Mouse (Mus musculus) liver, adult 2 months (tissue): ENCODE measurements around the gene Bcl2l15. TPM values are rescaled to one million over a fixed set of nuclear protein-coding genes. Genes with fewer than 3 reads are reported as not detected.

Experiments
- DNase-seq: peaks from one replicate; pipeline ENCODE4 v3.0.0-alpha.2; 2011; ENCODE audit warnings: low read depth, low spot score; ENCODE audit errors: extremely low read depth
- H3K27ac ChIP-seq: fragments of 200-500 bp; replicated peaks from 2 replicates; pipeline ENCODE4 v1.5.1; 2012; ENCODE audit warnings: low read depth, mild to moderate bottlenecking, control low read depth, inconsistent platforms, low read length; ENCODE audit not compliant: insufficient read depth
- H3K27me3 ChIP-seq: fragments of 200-500 bp; 2 replicates; pipeline ENCODE4 v1.6.1; 2012; ENCODE audit warnings: mild to moderate bottlenecking, moderate library complexity, low read length, inconsistent platforms; ENCODE audit not compliant: control insufficient read depth, insufficient read depth
- H3K36me3 ChIP-seq: fragments of 200-500 bp; 2 replicates; pipeline ENCODE4 v1.6.1; 2012; ENCODE audit warnings: low read length, inconsistent platforms; ENCODE audit not compliant: control insufficient read depth, insufficient read depth
- H3K4me1 ChIP-seq: fragments of 200-500 bp; 2 replicates; pipeline ENCODE4 v1.6.1; 2011; ENCODE audit warnings: low read length; ENCODE audit not compliant: control insufficient read depth, insufficient read depth
- H3K4me3 ChIP-seq: fragments of 200-500 bp; 2 replicates; pipeline ENCODE4 v1.5.1; 2011; ENCODE audit warnings: low read depth, mild to moderate bottlenecking, control low read depth, low read length, moderate library complexity; ENCODE audit not compliant: insufficient read depth
- H3K79me2 ChIP-seq: fragments of 200-500 bp; 2 replicates; pipeline ENCODE4 v1.6.1; 2012; ENCODE audit warnings: inconsistent platforms, mild to moderate bottlenecking, low read length, moderate library complexity; ENCODE audit not compliant: control insufficient read depth, insufficient read depth
- H3K9ac ChIP-seq: fragments of 200-500 bp; 2 replicates; pipeline ENCODE4 v1.6.1; 2012; ENCODE audit warnings: low read depth, mild to moderate bottlenecking, control low read depth, inconsistent platforms, low read length
- CTCF ChIP-seq: fragments of 200-500 bp; IDR thresholded peaks from 2 replicates; pipeline ENCODE4 v1.5.1; 2011; ENCODE audit warnings: low read depth, low read length, control low read depth
- POLR2A ChIP-seq: fragments of 200-500 bp; IDR thresholded peaks from 2 replicates; pipeline ENCODE4 v1.6.1; 2011; ENCODE audit warnings: low read length, control low read depth; ENCODE audit not compliant: insufficient read depth; ENCODE audit errors: extremely low read depth
- WGBS: fragments of 180-500 bp; shearing (Covaris S2); methylation state at CpG from one replicate; pipeline ENCODE4 v1.1.7; 2018; 5-methylcytosine and 5-hydroxymethylcytosine counted together
- polyA plus RNA-seq: library from polyadenylated mRNA; depleted of rRNA; stranded (reverse); fragments of >200 nt; gene quantifications from 2 replicates; pipeline ENCODE4 v1.2.3, GENCODE M21; 2012
- total RNA-seq: library from RNA; depleted of rRNA; stranded (reverse); fragments of >200 nt; gene quantifications from 2 replicates; pipeline ENCODE4 v1.2.3, GENCODE M21; 2014

Bcl2l15 gene
- total and polyA plus RNA-seq, 2 experiments = not detected

- Histone ChIP-seq H3K27ac (no peak overlapping the region), H3K79me2 (no peaks in the 10 kb centered on the region), H3K36me3 (no peaks in the 10 kb centered on the region), H3K4me3 (no peak overlapping the region), H3K4me1 (peaks cover 2% of the 10 kb centered on the region; the same call in 1 of the 2 replicates), H3K9ac (no peak overlapping the region), H3K27me3 (no peaks in the 10 kb centered on the region)
- WGBS = 41% methylated on average over 6 of the region's 6 CpGs
- DNase-seq = peak; percentile 86
- TF ChIP-seq CTCF = no peak
These were observed 31.8 kb downstream of the Bcl2l15 start for GRCm38 (mm10) chr3:103864200-103864599.

DNA sequence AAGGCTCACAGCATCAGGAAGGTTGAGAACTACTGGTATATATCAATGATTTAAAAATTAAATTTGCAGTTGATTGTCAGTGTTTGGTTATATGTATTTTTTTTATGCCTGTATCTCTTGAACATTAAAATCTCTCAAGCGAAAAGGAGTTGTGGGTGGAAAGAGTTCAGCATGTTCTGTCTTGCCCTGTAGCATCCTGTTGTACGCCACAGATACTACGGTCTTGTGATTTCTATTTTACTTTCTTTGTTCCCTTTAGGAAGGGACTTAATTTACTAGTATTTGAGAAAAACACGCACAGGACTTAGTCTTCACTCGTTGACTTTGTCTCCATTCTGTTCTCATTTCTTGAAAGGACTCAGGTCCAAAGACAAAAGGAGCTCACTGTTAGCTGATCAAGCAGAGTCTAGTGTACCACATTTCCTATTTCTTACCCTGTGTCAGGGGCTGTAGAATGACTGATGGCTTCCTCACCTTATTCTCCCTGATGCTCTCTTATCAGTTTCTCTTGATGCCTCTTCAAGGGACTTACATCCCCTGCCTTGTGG is 35.1 kb downstream of the Bcl2l15 start:
- H3K79me2 ChIP-seq = no peaks in the 10 kb centered on the region
- no peaks in the 10 kb centered on the region for H3K27me3 ChIP-seq
- H3K4me1 ChIP-seq = peaks cover 2% of the 10 kb centered on the region; the same call in 1 of the 2 replicates
- TF ChIP-seq POLR2A (no peak), CTCF (no peak)
- 85% methylated on average over 5 of the region's 5 CpGs for WGBS
- no peaks in the 10 kb centered on the region for H3K36me3 ChIP-seq
- H3K4me3 ChIP-seq = no peak overlapping the region
- no peak overlapping the region for H3K9ac ChIP-seq
- DNase-seq = no peak
- H3K27ac ChIP-seq = no peak overlapping the region

- TF ChIP-seq POLR2A (no peak), CTCF (no peak)
- 77% methylated on average over 4 of the region's 4 CpGs for WGBS
- no peaks in the 10 kb centered on the region for H3K27me3 ChIP-seq
- no peak overlapping the region for H3K9ac ChIP-seq
- H3K27ac ChIP-seq = no peak overlapping the region
- H3K4me1 ChIP-seq = peaks cover 4% of the 10 kb centered on the region; the same call in 1 of the 2 replicates
- H3K4me3 ChIP-seq = no peak overlapping the region
- DNase-seq = no peak
- H3K79me2 ChIP-seq = no peaks in the 10 kb centered on the region
- H3K36me3 ChIP-seq = no peaks in the 10 kb centered on the region
These were observed 35.6 kb downstream of the Bcl2l15 start for GRCm38 (mm10) chr3:103868008-103868407.

DNA sequence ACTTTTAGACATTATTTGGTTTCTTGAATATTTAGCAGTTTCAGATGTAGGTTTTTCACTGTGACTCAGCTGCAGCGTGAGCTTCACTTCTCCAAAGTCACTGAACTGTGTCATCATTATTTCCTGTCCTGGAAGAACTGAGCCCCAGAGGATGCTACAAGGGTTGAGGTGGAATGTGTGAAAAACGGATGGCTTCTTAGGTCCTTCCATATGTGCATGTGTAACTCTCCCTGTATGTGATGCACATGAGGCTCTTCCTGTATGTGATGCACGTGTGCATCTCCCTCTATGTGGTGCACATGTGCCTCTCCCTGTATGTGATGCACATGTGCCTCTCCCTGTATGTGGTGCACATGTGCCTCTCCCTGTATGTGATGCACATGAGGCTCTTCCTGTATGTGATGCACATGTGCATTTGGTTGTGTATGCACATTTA is 40.3 kb downstream of the Bcl2l15 start:
- no peaks in the 10 kb centered on the region for H3K79me2 ChIP-seq
- H3K27me3 ChIP-seq = no peaks in the 10 kb centered on the region
- WGBS = 51% methylated on average over 3 of the region's 3 CpGs
- peaks cover 2% of the 10 kb centered on the region; the same call in 1 of the 2 replicates for H3K4me1 ChIP-seq
- DNase-seq = peak; percentile 29
- H3K36me3 ChIP-seq = no peaks in the 10 kb centered on the region
- TF ChIP-seq CTCF (no peak), POLR2A (no peak)
- no peak overlapping the region for H3K9ac ChIP-seq
- H3K27ac ChIP-seq = no peak overlapping the region
- no peak overlapping the region for H3K4me3 ChIP-seq

DNA sequence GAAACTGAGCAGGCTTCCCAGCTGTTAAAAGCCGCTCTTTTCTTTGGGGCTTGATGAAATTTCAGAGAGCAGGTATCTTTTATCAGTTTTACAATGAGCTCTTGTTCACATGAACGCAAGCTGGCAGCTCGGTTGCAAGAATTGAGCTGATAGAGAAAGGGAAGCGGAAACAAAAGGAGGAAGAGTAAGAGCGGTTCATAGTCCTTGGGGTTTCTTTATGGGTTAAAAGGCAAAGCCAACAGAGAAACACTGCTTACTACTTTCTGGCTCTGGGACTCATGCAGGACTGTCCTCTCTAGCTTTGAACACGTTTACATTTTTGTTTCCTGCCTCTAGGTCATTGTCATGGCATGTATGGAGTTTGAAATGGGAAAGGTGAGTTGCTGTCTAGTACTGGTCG is 41.9 kb downstream of the Bcl2l15 start:
- WGBS = 65% methylated on average over 7 of the region's 7 CpGs
- no peaks in the 10 kb centered on the region for H3K36me3 ChIP-seq
- no peak for DNase-seq
- no peaks in the 10 kb centered on the region for H3K27me3 ChIP-seq
- H3K9ac ChIP-seq = no peak overlapping the region
- no peak overlapping the region for H3K4me3 ChIP-seq
- H3K27ac ChIP-seq = no peak overlapping the region
- H3K4me1 ChIP-seq = peaks cover 2% of the 10 kb centered on the region; the same call in 1 of the 2 replicates
- no peaks in the 10 kb centered on the region for H3K79me2 ChIP-seq
- TF ChIP-seq CTCF = no peak
- TF ChIP-seq POLR2A = no peak

DNA sequence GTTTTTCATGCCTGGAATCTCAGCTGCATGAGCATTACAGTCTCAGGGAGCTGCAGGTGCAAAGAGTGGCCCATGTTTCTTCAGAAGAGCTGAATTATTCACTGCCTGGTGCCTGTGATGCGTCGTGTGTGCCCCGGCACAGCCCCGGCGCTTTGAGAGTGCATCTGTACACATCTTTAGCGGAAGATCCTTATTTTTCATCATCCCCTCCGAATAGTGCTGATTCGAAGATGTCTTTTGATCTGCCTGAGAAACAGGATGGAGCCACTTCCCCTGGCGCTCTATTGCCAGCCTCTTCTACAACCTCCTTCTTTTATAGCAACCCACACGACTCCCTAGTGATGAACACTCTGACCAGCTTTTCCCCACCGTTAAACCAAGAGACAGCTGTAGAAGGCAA is 53.5 kb downstream of the Bcl2l15 start:
- WGBS = 77% methylated on average over 11 of the region's 11 CpGs
- H3K4me1 ChIP-seq = no peaks in the 10 kb centered on the region
- no peak overlapping the region for H3K27ac ChIP-seq
- no peak overlapping the region for H3K4me3 ChIP-seq
- no peaks in the 10 kb centered on the region for H3K36me3 ChIP-seq
- no peak overlapping the region for H3K9ac ChIP-seq
- H3K79me2 ChIP-seq = no peaks in the 10 kb centered on the region
- H3K27me3 ChIP-seq = no peaks in the 10 kb centered on the region
- no peak for TF ChIP-seq CTCF
- no peak for TF ChIP-seq POLR2A
- DNase-seq = no peak
